Mouse (Mus musculus): ENCODE measurements around the gene Serpinb12.
"Not testable (repeated sequence)": the region's sequence is repeated elsewhere in the genome, so short reads cannot be mapped to it uniquely, and the experiment has no call there.

Serpinb12 gene

GRCm38 (mm10) chr1:106934265-106934664, at the start of gene Serpinb12:
TSS of gene Serpinb12 (plus strand) at chr1:106934449.
- in situ Hi-C loops (cut with MboI, MseI) = no loop called here

GRCm38 (mm10) chr1:106895142-106895541, 39.1 kb upstream of the Serpinb12 start:
- in situ Hi-C loops (cut with MboI, MseI) = not testable (repeated sequence)

- in situ Hi-C loops (cut with MboI, MseI) = loop anchor here in 1 of 2 experiments (5.0 kb wide), 1 partner anchor 576 kb away; no protein-coding TSS in a partner anchor
These were observed 32.8 kb upstream of the Serpinb12 start for GRCm38 (mm10) chr1:106901406-106901805.

DNA sequence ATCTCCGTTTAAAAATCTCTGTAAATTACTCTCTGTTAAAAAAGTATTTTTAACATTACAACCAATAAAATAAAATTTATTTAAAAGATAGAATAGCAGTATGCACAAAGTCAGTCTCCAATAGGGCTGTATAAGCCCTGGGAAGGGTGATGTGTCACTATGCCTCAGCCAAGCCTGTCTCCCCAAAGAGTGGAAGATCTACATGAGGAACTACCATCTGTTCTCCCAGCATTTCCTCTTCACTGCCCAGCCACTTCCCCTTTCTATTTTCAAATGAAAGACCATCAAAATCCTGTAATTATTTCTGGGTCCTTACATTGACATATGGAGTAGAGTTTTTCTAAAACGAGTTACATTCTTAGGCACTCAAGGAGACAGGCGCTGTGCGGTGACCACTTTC, 2.3 kb upstream of the Serpinb12 start:
- in situ Hi-C loops (cut with MboI, MseI) = no loop called here

DNA sequence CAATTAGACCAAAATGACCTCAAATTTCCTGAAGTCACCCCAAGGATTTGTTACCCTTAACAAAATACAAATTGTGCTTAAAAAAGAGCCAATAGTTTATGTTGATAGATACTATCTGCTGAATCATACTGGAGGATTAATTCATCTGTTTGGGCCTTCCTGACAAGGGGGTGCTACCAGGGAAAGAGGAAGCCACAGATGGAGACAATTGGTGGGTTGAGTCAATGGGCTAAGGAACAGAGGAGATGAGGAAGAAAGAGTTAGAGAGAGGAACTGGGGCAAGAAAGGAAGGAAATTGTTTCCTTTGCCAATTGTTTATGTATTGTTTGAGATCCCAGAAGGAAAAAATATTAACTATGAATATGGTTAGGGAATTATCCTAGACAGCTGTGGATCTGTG, 591 bp upstream of the Serpinb12 start:
- in situ Hi-C loops (cut with MboI, MseI) = no loop called here

DNA sequence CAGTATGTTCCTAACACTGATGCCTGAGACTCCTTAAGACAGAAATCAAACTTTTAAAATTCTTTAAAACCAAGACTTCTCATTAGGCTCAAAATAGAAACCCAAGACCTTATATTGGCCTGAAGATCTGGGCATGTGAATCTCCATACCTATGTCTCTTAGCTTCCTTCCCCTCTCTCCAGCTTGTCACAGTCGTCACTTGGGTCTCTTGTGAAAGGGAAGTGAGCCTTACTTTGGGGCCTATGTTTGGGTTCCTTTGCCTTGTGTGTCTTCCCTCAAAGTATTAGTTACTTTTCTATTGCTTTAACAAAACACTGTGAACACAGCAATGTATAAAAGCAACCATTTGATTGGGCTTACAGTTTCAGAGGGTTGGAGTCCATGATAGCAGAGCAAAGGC, 13.0 kb downstream of the Serpinb12 start:
- in situ Hi-C loops (cut with MboI, MseI) = loop anchor here in 1 of 2 experiments (10.0 kb wide), 1 partner anchor 1432 kb away; no protein-coding TSS in a partner anchor

GRCm38 (mm10) chr1:106959981-106960380, 25.7 kb downstream of the Serpinb12 start:
- in situ Hi-C loops (cut with MboI, MseI) = no loop called here

DNA sequence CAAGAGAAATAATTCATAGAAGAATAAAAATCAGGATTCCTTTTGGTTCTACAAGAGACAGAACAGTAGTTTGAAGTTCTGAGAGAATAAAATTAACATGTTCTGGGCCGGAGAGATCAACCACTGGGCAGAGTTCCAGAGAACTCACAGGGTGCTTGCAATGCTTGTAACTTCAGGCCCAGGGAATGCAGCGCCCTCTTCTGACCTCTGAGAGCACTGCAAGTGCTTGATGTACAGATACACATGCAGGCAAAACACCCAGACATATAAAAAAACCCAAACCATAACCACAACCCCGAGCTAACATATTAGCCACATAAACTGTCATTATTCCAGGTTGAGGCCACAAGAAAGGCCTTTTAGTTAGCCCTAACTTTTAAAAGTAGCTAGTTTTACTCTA, 26.8 kb downstream of the Serpinb12 start:
- in situ Hi-C loops (cut with MboI, MseI) = no loop called here

GRCm38 (mm10) chr1:106980684-106981083, 46.4 kb downstream of the Serpinb12 start, which contains the start of gene Serpinb13:
TSS of gene Serpinb13 (plus strand) at chr1:106980984.
- in situ Hi-C loops (cut with MboI, MseI) = no loop called here

DNA sequence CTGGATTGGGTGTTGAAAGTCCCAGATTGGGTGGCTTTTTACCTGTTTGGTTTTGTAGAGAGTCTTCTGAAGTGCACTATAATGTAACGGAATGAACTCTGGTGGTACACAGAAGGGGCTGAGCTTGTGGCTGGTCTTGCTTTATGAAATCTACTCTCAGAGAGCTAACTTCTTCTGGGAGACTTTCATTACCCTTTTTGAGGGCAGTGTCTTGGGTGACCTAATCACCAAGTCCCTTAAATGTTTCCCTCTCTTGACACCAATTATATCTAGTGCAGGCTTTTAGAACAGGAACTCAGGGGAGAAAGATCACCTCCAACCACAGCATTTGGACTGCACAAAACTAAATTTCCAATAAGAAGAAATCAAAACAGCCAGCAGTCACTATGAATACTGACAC, 48.8 kb downstream of the Serpinb12 start:
- in situ Hi-C loops (cut with MboI, MseI) = no loop called here

- in situ Hi-C loops (cut with MboI, MseI) = no loop called here
These were observed 49.6 kb downstream of the Serpinb12 start for GRCm38 (mm10) chr1:106983865-106984264.

- in situ Hi-C loops (cut with MboI, MseI) = no loop called here
These were observed 66.2 kb downstream of the Serpinb12 start for GRCm38 (mm10) chr1:107000424-107000823.

DNA sequence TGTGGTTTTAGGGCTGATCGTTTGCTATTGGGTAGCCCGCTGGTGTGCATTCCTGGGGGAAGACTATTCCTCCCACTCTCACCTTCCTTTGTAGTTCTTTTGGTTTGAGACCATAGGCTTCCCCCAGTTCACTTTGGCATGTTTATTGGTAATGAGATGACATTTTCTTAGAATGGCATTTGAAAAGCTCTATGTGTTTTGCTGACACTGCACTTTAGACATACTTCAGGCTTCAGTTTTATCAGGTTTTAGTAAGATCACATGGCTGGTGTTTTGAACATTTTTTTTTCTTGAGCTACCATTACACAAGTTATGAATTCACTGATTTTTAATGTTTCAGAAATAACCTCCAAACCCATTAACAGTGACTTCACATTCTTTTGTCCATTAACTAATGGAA, 67.5 kb downstream of the Serpinb12 start:
- in situ Hi-C loops (cut with MboI, MseI) = no loop called here

GRCm38 (mm10) chr1:107006316-107006715, 72.1 kb downstream of the Serpinb12 start:
- in situ Hi-C loops (cut with MboI, MseI) = no loop called here
